Mouse (Mus musculus) gastrocnemius, postnatal 4 days (tissue): Measurements from ENCODE around the gene Raver1. TPM values are rescaled to one million over a fixed set of nuclear protein-coding genes. Genes with fewer than 3 reads are reported as not detected.
A peak's percentile ranks its signal among the peaks of the same experiment; 100 is the strongest.

Experiments
- DNase-seq, 2 experiments: peaks; one replicate each; pipeline ENCODE4 v3.0.0; 2021 to 2022; ENCODE audit warnings: low spot score in 2 of 2, mixed read lengths in 2 of 2
- total RNA-seq, 2 experiments: library from RNA; stranded (reverse); gene quantifications; 2 replicates each; pipeline ENCODE4 v1.2.3; 2021

Raver1 gene
- total RNA-seq, 2 experiments from 2014 or later, result 33.0 to 37.3 TPM

DNA sequence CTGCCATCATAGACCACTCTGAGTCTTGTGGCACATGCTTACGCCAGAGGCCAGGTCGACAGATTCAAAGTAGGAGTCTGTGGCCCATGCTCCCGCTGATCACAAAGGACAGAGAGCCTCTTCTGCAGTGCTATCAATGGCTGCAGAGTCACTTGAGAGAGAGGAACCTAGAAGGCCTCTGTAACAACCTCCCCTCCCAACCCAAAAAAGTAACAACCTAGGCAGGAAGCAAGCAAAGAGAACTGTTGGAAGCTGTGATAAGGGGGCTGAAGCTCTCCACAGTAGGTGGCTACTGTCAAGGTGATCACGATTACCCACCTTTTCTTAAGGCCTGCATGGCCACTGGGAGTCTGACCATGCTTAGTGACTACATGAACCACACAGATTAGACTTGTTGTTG, 48.2 kb downstream of the Raver1 start:
- DNase-seq, result no peak

GRCm38 (mm10) chr9:21041308-21041707, 50.5 kb downstream of the Raver1 start:
- DNase-seq, result no peak

DNA sequence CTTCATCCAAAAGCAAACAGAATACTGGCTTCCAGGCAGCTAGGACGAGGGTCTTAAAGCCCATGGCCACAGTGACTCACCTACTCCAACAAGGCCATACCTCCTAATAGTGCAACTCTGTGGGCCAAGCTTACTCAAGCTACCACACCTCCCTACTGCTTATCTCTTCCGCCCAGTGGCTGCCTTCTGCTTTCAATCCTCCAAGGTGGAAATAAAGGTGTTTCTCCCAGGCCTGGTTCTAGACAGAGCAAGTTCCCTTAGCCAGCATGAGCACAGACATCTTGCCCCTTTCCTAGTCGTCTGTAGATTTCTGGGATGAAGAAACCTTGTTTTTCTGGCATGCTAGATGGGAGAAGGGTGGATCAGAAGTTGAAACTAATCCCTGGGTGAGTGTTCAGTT, 52.0 kb downstream of the Raver1 start:
- DNase-seq, result no peak

DNA sequence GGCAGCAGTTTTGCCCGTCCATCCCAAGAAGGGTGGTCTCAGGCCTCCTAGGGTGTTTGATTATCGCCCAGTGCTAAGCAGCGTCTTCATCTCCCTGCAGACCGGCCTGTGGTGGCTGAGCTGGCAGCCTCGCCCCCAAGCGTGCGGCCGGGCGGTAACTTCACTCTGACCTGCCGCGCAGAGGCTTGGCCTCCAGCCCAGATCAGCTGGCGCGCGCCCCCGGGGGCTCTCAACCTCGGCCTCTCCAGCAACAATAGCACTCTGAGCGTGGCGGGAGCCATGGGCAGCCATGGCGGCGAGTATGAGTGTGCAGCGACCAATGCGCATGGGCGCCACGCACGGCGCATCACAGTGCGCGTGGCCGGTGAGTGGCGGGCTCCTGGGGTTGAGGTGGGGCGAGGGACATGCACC, 54.3 kb downstream of the Raver1 start:
- peak in 1 of 2 experiments; percentile 44 for DNase-seq

- DNase-seq, result no peak
Observed at GRCm38 (mm10) chr9:21036666-21037065, 55.1 kb downstream of the Raver1 start.

DNA sequence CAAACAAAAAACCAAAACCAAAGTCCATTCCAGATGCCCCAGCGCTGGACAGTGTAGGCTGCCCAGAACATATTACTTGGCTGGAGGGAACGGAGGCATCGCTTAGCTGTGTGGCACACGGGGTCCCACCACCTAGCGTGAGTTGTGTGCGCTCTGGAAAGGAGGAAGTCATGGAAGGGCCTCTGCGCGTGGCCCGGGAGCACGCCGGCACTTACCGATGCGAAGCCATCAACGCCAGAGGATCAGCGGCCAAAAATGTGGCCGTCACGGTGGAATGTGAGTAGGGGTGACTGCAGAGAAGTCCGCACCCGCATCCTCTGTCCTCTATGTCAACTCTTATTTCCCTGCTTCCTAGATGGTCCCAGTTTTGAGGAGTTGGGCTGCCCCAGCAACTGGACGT, 55.6 kb downstream of the Raver1 start:
- no peak for DNase-seq

DNA sequence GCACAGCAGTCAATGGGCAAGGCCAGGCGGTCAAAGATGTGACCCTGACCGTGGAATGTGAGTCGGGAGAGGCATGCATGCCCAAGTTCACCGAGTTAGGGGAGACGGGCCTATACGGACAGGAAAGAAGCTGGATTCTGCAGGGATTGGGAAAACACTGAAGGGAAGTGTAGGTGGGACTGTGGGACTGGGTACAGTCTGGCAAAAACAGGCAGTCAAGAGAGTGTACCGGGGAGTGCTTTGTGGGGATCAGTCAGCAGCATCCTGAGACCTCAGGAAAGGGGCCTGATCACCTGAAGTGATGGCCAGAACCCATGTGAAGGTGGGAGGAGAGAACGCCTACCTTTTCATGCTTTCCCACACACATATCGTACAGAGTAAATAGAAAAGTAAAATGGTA, 56.2 kb downstream of the Raver1 start:
- DNase-seq, result no peak

DNA sequence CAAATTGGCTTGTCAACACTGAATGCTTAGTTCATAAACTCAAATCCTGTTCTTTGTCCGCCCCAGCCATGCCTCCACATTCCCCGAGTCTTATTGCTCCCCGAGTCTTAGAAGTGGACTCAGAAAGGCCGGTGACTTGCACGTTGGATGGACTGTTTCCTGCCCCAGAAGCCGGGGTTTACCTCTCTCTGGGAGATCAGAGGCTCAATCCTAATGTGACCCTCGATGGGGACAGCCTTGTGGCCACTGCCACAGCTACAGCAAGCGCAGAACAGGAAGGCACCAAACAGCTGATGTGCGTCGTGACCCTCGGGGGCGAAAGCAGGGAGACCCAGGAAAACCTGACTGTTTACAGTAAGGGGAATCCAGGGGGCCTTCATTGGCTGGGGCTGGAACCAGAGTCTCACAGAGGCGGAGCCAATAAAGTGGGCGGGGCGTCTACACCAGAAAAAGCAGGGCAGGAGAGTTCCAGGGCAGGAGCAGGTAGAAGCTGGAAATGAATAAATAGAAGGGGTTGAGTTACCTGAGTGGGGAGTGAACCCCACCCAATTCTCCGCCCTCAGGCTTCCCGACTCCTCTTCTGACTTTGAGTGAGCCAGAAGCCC, 57.2 kb downstream of the Raver1 start:
- no peak for DNase-seq

- peak; percentile 54 to 79 for DNase-seq
Observed at GRCm38 (mm10) chr9:21033136-21033535, 58.7 kb downstream of the Raver1 start.

DNA sequence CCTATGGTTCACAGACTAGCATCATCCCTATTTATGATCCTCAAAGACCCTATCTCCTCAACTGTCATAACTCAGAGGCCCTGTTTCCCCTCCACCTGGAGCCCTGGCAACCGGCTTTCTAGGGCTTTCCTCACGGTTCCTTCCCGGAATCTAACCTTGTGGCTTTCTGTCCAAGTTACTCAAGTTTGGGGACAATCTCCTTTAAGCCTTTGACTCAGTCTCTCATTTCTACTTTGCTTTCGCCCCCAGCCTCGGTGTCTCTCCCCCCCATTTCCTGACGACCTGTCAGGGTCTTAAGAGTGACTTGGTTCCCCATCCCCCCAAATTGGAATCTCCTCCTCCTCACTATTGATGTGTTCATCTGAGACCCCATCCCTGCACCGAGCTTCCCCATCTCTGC, 59.3 kb downstream of the Raver1 start:
- DNase-seq, result no peak

DNA sequence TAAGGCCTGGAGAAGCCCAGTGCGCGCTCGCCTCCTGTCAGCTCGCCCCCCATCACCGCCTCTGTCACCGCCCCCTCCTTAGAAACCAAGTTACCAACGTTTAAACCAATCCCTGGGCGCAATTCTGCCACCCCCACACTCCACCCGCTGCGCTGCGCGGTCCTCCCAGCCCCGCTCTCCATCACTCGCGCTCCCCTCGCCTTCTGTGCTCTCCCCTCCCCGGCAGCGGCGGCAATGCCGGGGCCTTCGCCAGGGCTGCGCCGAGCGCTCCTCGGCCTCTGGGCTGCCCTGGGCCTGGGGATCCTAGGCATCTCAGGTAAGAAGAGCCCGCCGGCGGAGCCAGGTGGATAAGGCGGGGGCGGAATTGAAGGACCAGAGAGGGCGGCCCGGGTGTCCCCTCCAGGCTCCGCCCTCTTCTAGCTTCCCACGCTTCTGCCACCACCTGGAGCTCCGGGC, 59.9 kb downstream of the Raver1 start, which contains the start of gene Icam5:
TSS of gene Icam5 (plus strand) at position 178 of the 456 bp plus-strand sequence.
- DNase-seq, result no peak

DNA sequence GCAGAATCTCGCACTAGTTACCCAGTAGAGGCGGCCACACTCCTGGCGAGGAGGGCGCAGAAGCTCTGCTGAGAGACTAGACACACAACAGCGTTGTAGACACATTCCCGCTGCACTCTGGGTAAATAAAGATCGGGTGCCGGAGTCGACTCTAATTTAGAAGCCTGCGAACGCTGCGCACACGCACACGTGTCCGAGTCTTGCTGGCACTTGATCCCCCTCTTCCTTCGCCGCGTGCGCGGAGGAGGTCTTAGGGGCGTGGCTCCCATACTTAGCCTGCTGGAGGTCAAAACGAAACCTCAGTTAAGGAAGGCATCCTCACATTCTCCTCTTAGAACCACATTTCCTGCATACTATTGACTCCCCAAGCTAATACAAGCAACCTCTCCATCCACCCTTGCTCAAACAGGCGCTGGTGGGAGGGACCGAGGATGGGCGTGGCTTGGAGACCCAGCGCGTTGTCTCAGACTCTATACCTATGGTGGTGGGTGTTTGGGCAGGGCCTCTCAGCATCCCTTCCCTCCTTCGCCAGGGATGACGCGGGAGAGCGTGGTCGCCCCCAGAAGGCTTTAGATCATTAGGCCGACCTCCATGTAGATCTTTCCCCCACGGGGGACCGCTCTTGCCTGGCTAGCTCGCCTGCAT, 60.4 kb downstream of the Raver1 start:
- DNase-seq, result peak in 1 of 2 experiments; percentile 66

- peak; percentile 47 to 84 for DNase-seq
Observed at GRCm38 (mm10) chr9:21030781-21031250, 61.0 kb downstream of the Raver1 start.

DNA sequence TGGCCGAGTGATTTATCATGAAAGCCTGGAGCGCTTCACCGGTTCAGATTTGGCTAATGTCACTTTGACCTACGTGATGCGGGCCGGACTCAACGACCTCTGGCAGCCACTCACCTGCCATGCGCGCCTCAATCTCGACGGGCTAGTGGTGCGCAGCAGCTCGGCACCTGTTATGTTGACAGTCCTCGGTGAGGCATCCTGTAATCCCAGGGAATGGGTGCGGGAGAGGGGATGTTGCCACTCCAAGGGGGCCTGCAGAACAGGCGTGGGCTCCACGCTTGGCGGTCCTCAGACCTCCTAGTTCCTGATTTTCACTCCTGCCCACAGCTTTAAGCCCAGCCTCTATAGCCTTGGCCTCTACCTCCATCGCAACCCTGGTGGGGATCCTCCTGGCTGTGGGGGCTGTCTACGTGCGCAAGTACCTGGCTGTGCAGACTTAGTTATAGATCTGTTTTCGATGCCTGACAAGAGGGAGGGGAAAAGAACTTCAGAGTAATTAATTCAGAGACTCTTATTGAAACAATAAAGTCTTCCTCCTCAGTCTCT, 61.7 kb downstream of the Raver1 start:
- no peak for DNase-seq

DNA sequence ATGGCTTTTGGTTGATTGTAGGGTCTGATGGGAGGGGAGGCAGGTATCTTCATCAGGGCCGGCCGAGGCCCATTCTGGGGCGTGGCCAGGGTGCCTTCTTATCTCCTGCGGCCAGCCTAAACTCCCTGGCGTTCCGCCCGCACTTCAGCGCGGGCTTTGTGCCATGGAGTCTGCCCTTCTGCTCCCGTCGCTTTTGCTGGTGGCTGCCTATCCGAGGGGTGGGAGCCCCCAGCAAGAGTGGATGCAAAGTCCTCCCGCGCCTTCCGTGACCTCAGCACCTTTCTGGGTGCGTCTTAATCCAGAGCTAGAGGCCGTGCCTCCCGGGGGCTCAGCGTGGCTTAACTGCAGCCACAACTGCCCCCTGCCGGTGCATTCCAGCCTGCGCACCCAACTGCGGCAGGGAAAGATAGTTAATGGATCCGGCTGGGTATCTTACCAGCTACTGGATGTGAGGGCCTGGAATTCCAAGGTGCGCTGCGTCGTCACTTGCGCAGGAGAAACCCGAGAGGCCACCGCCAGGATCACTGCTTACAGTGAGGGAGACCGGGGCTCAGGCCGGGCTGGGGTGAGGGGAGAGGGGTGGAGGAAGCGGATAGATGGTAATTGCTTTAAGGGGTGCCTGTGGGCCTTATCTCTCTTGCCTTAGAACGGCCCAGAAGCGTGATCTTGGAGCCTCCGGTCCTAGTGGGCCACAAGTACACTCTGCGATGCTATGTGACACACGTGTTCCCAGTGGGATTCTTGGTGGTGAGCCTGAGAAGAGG, 62.3 kb downstream of the Raver1 start, which contains the start of gene Icam4:
TSS of gene Icam4 (plus strand) at position 83 of the 764 bp plus-strand sequence.
- peak; percentile 72 to 84 for DNase-seq

DNA sequence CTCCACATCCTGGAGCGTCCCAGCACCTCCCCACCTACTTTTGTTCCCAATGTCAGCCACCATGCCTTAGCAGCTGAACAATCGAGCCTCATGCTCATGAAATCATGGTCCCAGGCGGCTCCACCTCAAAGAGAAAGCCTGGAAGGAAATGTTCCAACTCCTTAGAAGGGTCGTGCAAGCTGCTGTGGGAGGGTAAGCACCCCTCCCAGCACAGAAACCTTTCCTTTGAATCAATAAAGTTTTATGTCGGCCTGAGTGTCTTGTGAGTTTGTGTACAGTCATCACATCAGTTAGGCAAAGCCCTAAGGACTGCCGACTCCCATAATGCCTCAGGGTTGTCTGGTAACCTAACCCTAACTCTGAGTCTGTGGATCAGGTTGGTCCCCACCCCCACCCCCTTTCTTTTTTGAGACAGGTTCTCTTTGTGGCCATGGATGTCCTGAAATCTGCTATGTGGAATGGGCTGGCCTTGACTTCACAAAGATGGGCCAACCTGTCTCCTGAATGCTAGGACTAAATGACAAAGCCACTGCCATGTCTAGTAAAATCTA, 63.2 kb downstream of the Raver1 start:
- no peak for DNase-seq

GRCm38 (mm10) chr9:21027774-21028290, 64.0 kb downstream of the Raver1 start:
- DNase-seq, result no peak

DNA sequence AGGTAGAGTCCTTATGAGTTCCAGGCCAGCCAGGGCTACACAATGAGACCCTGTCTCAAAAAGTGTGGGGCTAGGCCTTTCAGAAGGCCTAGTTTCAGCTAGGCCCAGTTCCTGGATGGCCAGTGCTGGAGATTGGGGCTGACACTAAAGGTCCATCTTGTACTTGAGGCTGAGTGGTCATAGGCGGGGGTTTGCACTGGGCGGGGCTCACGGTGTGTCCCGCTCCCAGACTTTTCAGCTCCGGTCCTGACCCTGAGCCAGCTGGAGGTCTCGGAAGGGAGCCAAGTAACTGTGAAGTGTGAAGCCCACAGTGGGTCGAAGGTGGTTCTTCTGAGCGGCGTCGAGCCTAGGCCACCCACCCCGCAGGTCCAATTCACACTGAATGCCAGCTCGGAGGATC, 65.0 kb downstream of the Raver1 start:
- DNase-seq, result no peak

GRCm38 (mm10) chr9:21025258-21025810, 66.5 kb downstream of the Raver1 start:
- DNase-seq, result no peak
